Mouse (Mus musculus): ENCODE data around the gene Slc6a18.

DNA sequence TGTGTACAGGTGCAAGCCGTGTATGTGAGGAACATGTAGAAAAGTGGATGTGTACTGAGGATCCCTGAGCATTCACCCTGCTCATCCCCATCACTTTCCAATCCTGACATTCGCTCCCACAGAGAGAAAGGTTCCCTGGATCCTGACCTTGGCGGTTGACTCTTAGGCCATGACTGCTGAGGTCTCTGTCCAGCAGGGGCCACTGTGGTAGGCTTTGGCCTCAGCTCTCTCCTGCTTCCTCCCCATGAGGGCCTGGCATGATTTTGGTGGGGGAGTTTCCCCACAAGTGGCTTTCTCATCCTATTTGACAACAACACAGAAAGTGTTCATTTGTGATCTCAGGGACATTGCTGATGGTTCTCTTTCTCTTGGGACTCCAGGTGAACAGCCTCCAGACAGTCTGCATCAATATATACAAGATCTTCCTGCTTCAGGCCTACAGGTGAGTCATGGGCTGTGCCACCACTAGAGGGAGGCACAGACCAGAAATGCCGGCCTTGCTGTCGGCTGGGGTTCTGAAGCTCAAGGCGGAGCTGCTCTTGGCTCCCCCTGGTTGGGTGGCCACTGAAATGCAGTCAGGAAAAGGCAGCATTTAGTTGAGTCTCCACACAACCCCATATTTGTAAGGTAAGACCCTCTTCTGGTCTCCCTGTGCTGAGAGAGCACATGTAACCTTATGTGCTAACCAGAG lies 31.3 kb downstream of the Slc6a18 start:
- no peak for TF ChIP-seq CTCF (IDR thresholded peaks at IDR 0.05; ENCODE audit: low read depth, low read length)
- TF ChIP-seq TAL1 (conservative IDR thresholded peaks at IDR 0.05; ENCODE audit: low read depth, low read length) = no peak
- TF ChIP-seq POLR2AphosphoS5 (IDR thresholded peaks at IDR 0.05; ENCODE audit: insufficient replicate concordance, low read depth, low read length) = no peak
- no peak for TF ChIP-seq GATA2 (IDR thresholded peaks at IDR 0.05; ENCODE audit: borderline replicate concordance, low read depth, low read length)

All from G1E (cell line).